Mouse (Mus musculus) liver, embryonic 11.5 days (tissue): Measurements from ENCODE around the gene Cyp2c50. TPM values are rescaled to one million over a fixed set of nuclear protein-coding genes. Genes with fewer than 3 reads are reported as not detected.
"Not testable (repeated sequence)": the region's sequence is repeated elsewhere in the genome, so short reads cannot be mapped to it uniquely, and the experiment has no call there.

ENCODE experiments used
- ATAC-seq: fragments of 200-750 bp; cut with Nextera tagmentation; replicated peaks from 2 replicates; pipeline ENCODE4 v1.8.0; 2017; ENCODE audit warnings: moderate number of reproducible peaks, mild to moderate bottlenecking, moderate TSS enrichment, moderate library complexity; ENCODE audit not compliant: low FRiP score
- DNase-seq: peaks from one replicate; pipeline ENCODE4 v3.0.0-alpha.2; 2017; ENCODE audit warnings: low spot score
- H3K27ac ChIP-seq: fragments of 300-500 bp; sonication (generic); 2 replicates; pipeline ENCODE4 v1.5.1; 2014; ENCODE audit warnings: mild to moderate bottlenecking, low read depth, low read length, control low read depth
- H3K27me3 ChIP-seq: fragments of 300-500 bp; sonication (generic); replicated peaks from 2 replicates; pipeline ENCODE4 v1.6.1; 2014; ENCODE audit warnings: low read length, mixed read lengths; ENCODE audit not compliant: control insufficient read depth, insufficient read depth
- H3K36me3 ChIP-seq: fragments of 300-500 bp; sonication (generic); 2 replicates; pipeline ENCODE4 v1.6.1; 2014; ENCODE audit warnings: mild to moderate bottlenecking, low read length, moderate library complexity, mixed read lengths; ENCODE audit not compliant: control insufficient read depth, insufficient read depth
- H3K4me1 ChIP-seq: fragments of 300-500 bp; sonication (generic); replicated peaks from 2 replicates; pipeline ENCODE4 v1.6.1; 2014; ENCODE audit warnings: low read length, mixed read lengths; ENCODE audit not compliant: control insufficient read depth, insufficient read depth
- H3K4me2 ChIP-seq: fragments of 300-500 bp; sonication (generic); 2 replicates; pipeline ENCODE4 v1.6.1; 2014; ENCODE audit warnings: mild to moderate bottlenecking, control low read depth, moderate library complexity
- H3K4me3 ChIP-seq: fragments of 300-500 bp; sonication (generic); 2 replicates; pipeline ENCODE4 v1.5.1; 2014; ENCODE audit warnings: low read depth, low read length, control low read depth
- H3K9ac ChIP-seq: fragments of 300-500 bp; sonication (generic); 2 replicates; pipeline ENCODE4 v1.6.1; 2014; ENCODE audit warnings: low read depth, low read length, control low read depth
- H3K9me3 ChIP-seq: fragments of 300-500 bp; sonication (generic); 2 replicates; pipeline ENCODE4 v1.6.1; 2016; ENCODE audit warnings: low read length, inconsistent platforms, mixed read lengths; ENCODE audit not compliant: control insufficient read depth
- whole genome bisulfite sequencing: fragments of 180-500 bp; shearing (Covaris S2); extraction: QIAGEN DNeasy Blood & Tissue Kit; methylation state at CpG from one replicate; pipeline ENCODE4 v1.1.7; 2014; 5-methylcytosine and 5-hydroxymethylcytosine counted together
- polyA plus RNA-seq: library from polyadenylated mRNA; unstranded; fragments of >200 nt; fragmentation: Nextera tagmentation; extraction: Ambion mirVana; gene quantifications from 2 replicates; pipeline ENCODE4 v1.2.1, GENCODE M21; 2014

Gene Cyp2c50
- polyA plus RNA-seq, result not detected in 2 replicates

DNA sequence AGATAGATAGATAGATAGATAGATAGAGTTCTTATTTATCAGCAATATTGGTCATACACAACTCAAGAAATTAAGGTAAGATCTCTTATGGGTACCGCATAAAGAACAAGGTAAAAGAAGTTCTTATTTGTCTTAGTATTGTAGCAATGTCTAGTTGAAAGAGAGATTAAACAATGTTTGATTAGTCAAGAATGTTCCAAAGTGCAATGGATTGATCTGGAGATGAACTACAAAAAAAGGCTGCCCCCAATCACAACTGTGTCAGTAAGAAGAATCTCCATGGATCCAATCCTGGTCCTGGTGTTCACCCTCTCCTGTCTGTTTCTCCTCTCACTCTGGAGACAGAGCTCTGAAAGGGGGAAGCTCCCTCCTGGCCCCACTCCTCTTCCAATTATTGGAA lies at the start of gene Cyp2c50:
Gene Cyp2c50 (plus strand): TSS at position 268 of the 400 bp plus-strand sequence.
- not testable (repeated sequence) for H3K4me2 ChIP-seq, H3K9ac ChIP-seq, H3K9me3 ChIP-seq, H3K4me1 ChIP-seq, H3K27me3 ChIP-seq, H3K4me3 ChIP-seq, H3K36me3 ChIP-seq, DNase-seq, ATAC-seq, H3K27ac ChIP-seq
- 98% methylated on average over 1 of the region's 1 CpGs for WGBS

DNA sequence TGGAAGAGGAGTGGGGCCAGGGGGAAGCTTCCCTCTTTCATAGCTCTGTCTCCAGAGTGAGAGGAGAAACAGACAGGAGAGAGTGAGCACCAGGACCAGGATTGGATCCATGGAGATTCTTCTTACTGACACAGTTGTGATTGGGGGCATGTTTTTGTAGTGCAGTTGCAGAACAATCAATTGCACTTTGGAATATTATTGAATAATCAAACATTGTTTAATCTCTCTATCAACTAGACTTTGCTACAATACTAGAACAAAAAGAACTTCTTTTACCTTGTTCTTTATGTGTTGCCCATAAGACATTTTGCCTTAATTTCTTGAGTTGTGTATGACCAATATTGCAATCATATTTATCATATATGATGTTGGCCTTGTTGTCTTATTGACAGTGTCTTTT lies 15.8 kb upstream of the Cyp2c50 start, which contains the start of gene Cyp2c54:
Gene Cyp2c54 (minus strand): TSS at position 127 of the 400 bp plus-strand sequence.
- Histone ChIP-seq H3K4me3 (no peak within 1 kb of the TSS), H3K4me2 (no peak within 1 kb of the TSS), H3K4me1 (no peaks in the 10 kb centered on the region), H3K9ac (no peak within 1 kb of the TSS), H3K27ac (no peak within 1 kb of the TSS), H3K36me3 (no peaks in the 10 kb centered on the region), H3K9me3 (no peaks in the 10 kb centered on the region), H3K27me3 (no peaks in the 10 kb centered on the region)
- DNase-seq (no peak), ATAC-seq (no peak)

DNA sequence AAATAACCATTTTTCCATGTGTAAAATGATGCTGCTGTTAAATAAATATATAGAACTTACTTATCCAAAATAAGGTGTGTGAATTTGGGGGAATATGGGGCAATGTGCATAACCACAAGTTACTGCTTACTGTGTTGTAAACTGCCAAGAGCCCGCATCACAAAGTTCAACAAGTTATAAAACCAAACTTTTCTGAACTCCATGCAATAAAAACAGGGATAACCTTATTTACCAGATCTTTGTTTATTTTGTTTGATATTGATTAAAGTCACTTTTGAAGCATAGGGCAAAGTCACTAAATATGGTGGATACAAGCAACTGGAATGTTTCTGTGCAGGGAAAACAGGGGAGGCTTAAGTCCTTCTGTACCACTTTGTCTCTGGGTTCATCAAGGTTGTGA lies 1.1 kb upstream of the Cyp2c50 start:
- Histone ChIP-seq H3K4me2 (no peak overlapping the region), H3K27ac (no peak overlapping the region), H3K4me3 (no peak overlapping the region), H3K36me3 (no peaks in the 10 kb centered on the region), H3K9me3 (no peaks in the 10 kb centered on the region), H3K27me3 (no peaks in the 10 kb centered on the region), H3K4me1 (no peaks in the 10 kb centered on the region), H3K9ac (no peak overlapping the region)
- ATAC-seq (no peak), DNase-seq (no peak)
- WGBS, result 70% methylated on average over 1 of the region's 1 CpGs

- no peaks in the 10 kb centered on the region for H3K27me3 ChIP-seq
- ATAC-seq (no peak), DNase-seq (no peak)
- no peak overlapping the region for H3K27ac ChIP-seq
- no peak overlapping the region for H3K4me3 ChIP-seq
- H3K36me3 ChIP-seq, result no peaks in the 10 kb centered on the region
- no peaks in the 10 kb centered on the region for H3K9me3 ChIP-seq
- H3K9ac ChIP-seq, result no peak overlapping the region
- 68% methylated on average over 3 of the region's 3 CpGs for WGBS
- H3K4me1 ChIP-seq, result no peaks in the 10 kb centered on the region
- H3K4me2 ChIP-seq, result no peak overlapping the region
Observed at GRCm38 (mm10) chr19:40091111-40091510, 1.6 kb downstream of the Cyp2c50 start.

- not testable (repeated sequence) for H3K27me3 ChIP-seq, H3K4me3 ChIP-seq, H3K36me3 ChIP-seq, DNase-seq, H3K9me3 ChIP-seq, ATAC-seq, H3K9ac ChIP-seq, H3K27ac ChIP-seq, H3K4me2 ChIP-seq, H3K4me1 ChIP-seq
- 80% methylated on average over 13 of the region's 13 CpGs for WGBS
Observed at GRCm38 (mm10) chr19:40119624-40120023, 30.1 kb downstream of the Cyp2c50 start.

DNA sequence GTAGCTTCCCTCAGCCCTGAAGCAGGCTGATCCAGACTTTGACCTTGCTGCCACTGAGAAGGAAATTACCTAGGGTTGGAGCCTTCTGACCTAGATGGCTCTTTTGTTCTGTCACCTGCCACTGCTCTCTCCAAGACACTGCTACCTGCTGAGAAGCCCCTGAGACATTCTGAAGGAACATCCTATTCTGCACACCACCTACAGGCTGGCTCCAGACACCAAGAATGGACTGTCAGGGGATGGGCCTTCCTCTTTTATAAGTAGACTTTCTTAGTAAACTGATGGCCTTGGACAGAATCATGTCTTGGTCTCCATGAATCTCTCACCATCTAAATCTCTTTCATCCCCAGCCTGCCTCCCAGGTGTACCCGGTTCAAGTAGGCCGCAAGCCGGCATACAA lies 35.7 kb downstream of the Cyp2c50 start:
- WGBS, result 83% methylated on average over 3 of the region's 3 CpGs
- not testable (repeated sequence) for ATAC-seq, H3K36me3 ChIP-seq, DNase-seq, H3K4me1 ChIP-seq, H3K27me3 ChIP-seq, H3K9ac ChIP-seq, H3K27ac ChIP-seq, H3K4me3 ChIP-seq, H3K4me2 ChIP-seq, H3K9me3 ChIP-seq

- not testable (repeated sequence) for ATAC-seq, H3K4me2 ChIP-seq, H3K36me3 ChIP-seq, H3K9me3 ChIP-seq, H3K4me3 ChIP-seq, H3K27me3 ChIP-seq, H3K27ac ChIP-seq, DNase-seq, H3K9ac ChIP-seq, H3K4me1 ChIP-seq
- 46% methylated on average over 2 of the region's 2 CpGs for WGBS
Observed at GRCm38 (mm10) chr19:40126996-40127395, 37.5 kb downstream of the Cyp2c50 start.

Other genes starting within 250 kb of the Cyp2c50 start
- not detected in 2 replicates for gene Cyp2c69, start 202.9 kb upstream of the Cyp2c50 start, polyA plus RNA-seq
- gene Cyp2c37, start 97.3 kb upstream of the Cyp2c50 start, polyA plus RNA-seq, result not detected in 2 replicates
- gene Cyp2c54, start 15.9 kb upstream of the Cyp2c50 start, polyA plus RNA-seq, result not detected in 2 replicates
- 6.2 and 6.5 TPM in 2 replicates for gene Cyp2c70, start 97.6 kb downstream of the Cyp2c50 start, polyA plus RNA-seq
- gene Pdlim1, start 182.2 kb downstream of the Cyp2c50 start, polyA plus RNA-seq, result 116 and 118 TPM in 2 replicates